Mouse (Mus musculus): Measurements from ENCODE around the gene Tex22. TPM values are rescaled to one million over a fixed set of nuclear protein-coding genes. Genes with fewer than 3 reads are reported as not detected.

Tex22 gene
- total RNA-seq, 2 experiments from 2014 or later: 0.64 to 1.2 TPM

DNA sequence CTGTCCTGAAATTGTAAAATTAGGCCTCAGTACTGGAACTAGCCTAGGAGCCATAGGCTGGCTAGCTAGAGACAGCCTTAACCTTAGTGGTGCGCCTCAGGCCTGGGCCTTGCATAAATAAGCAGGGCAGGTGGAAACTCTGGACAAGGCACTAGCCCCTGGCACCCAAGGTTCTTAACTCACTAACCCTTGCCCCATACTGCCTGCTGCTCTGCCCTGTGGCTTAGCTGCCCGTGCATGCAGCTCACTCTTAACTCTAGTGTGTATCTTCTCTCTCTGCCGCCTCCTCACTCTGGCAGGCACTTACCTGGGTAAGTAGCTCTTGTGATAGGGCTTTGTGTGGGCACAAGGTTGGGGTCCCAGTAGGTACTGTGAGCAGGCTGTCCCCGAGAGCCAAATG lies 60.2 kb downstream of the Tex22 start:
- DNase-seq (ENCODE audit: extremely low spot score in 1 of 2, low spot score in 1 of 2): no peak

DNA sequence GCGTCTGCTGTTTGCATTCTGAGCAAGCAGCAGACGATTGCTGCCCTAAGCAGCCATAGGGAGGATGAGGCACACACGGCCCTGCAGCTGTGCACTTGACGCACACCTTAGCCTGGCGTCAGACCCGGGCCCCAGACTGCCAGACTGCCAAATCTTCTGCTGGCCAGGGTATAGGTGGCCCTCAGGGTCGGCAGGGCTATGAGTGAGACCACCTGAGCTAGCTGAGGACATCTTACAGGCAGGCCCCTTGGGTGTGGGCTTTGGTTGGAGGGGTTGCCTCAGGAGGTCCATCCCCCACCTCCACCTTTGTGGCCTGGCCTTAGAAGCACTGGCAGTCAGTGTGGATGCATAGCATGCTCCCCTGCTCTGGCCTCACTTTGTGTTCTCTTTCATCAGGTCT lies 61.1 kb downstream of the Tex22 start:
- DNase-seq (ENCODE audit: extremely low spot score in 1 of 2, low spot score in 1 of 2): no peak

GRCm38 (mm10) chr12:113136492-113137020 lies 62.3 kb downstream of the Tex22 start:
- no peak for DNase-seq (ENCODE audit: extremely low spot score in 1 of 2, low spot score in 1 of 2)

DNA sequence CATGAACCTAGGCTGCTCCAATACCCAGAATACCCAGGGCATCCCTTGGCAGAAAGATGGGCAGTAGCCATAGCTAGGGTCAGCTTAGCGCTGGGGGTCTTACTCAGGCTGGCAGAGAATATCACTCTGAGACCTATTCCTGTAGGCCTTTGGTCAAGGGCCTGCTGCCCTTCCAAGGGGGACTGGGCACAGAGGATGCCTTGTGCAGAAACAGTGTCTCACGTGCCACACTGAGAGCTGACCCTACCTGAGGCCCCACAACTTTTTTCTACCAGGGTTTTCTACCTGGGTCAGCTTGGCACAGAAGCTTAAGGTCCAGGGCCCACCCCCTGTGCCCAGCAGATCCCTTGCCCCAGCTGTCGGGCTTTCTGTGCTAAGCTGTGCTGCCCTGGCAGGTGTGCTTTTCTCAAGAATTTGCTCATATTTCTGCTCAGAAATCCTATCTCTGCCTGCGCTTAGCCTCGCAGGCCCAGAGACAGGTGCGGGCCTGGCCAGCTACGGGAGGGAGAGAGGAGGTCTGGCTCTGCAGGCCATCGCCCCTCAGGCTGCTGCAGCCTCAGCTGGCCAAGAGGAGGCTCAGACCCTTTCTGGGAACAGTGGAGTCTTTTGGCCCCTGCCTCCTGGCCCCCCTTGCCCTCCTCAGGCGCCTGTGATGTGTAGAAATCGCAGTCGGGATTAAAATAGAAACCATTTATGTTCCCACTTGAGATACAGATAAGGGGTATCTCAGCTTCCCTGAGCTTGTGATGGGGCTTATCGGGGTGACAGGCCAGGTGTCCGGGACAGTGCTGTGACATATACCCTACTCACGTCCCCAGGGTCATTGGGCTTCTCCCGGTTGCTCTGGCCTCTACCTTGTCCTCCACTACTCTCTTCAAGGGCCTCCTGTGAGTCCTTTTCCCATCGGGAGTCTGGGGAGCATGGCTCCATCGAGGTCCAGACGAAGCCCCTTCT lies 63.2 kb downstream of the Tex22 start:
- no peak for DNase-seq (ENCODE audit: extremely low spot score in 1 of 2, low spot score in 1 of 2)

DNA sequence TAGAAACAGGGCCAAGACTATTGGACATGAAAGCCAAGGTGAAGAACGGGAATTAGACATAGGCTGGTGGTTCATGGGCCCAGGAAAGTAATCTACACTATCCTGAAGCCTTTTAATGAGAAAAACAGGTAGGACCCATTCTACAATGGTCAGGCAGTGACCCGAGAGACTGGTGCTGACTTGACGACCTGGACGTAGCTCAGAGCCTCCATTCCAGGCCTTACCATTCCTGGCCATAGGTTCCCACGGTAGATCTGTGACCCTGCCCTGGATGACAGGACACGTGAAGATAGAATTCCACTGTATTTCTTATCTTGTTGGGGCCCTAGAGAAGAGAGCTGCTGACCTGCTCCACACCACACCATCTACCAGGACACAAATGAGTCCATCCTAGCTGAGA lies 64.0 kb downstream of the Tex22 start:
- DNase-seq (ENCODE audit: extremely low spot score in 1 of 2, low spot score in 1 of 2): no peak

Small RNA genes lying within 50 kb of the gene (microRNA-seq; reads per million reads assigned to microRNA genes)
- gene Gm44471: 0 reads per million in 2 experiments

Other genes starting within 250 kb of the Tex22 start
- 1 to 10 TPM; 8.0 to 9.7 TPM for gene Cdca4, start 245.1 kb upstream of the Tex22 start, total RNA-seq (2021)
- under 1 TPM in 1 of 2 experiments, not detected in 1; 0.10 TPM for gene Gpr132, start 206.3 kb upstream of the Tex22 start, total RNA-seq (2021)
- 10 to 100 TPM; 40.3 to 46.3 TPM for gene Jag2, start 144.7 kb upstream of the Tex22 start, total RNA-seq (2021)
- 10 to 100 TPM; 10.8 to 11.9 TPM for gene Nudt14, start 132.4 kb upstream of the Tex22 start, total RNA-seq (2021)
- 10 to 100 TPM; 55.3 to 56.5 TPM for gene Btbd6, start 98.0 kb upstream of the Tex22 start, total RNA-seq (2021)
- gene Brf1, start 73.8 kb upstream of the Tex22 start, total RNA-seq (2021): 10 to 100 TPM; 46.6 to 61.8 TPM
- gene Pacs2, start 60.0 kb upstream of the Tex22 start, total RNA-seq (2021): 10 to 100 TPM; 94.2 to 97.8 TPM
- gene Mta1, start 23.8 kb downstream of the Tex22 start, total RNA-seq (2021): 10 to 100 TPM; 73.9 to 84.4 TPM
- gene Crip2, start 65.7 kb downstream of the Tex22 start, total RNA-seq (2021): 100 to 1,000 TPM; 110 to 113 TPM
- gene Crip1, start 71.8 kb downstream of the Tex22 start, total RNA-seq (2021): 10 to 100 TPM in 1 of 2 experiments, 1 to 10 TPM in 1; 7.6 to 12.6 TPM
- gene Tedc1, start 81.9 kb downstream of the Tex22 start, total RNA-seq (2021): 1 to 10 TPM; 1.1 to 1.2 TPM
- gene Tmem121, start 111.4 kb downstream of the Tex22 start, total RNA-seq (2021): 10 to 100 TPM; 22.6 to 23.3 TPM

Data from layer of hippocampus, postnatal 25 days (tissue).